Mouse (Mus musculus) kidney, embryonic 16.5 days (tissue): ENCODE results near the gene Gm3604. TPM values are rescaled to one million over a fixed set of nuclear protein-coding genes. Genes with fewer than 3 reads are reported as not detected.
"Not testable (repeated sequence)": the region's sequence is repeated elsewhere in the genome, so short reads cannot be mapped to it uniquely, and the experiment has no call there.

ENCODE experiments used
- ATAC-seq: fragments of 200-750 bp; cut with Nextera tagmentation; 2 replicates; pipeline ENCODE4 v1.8.0; 2017; ENCODE audit warnings: moderate TSS enrichment; ENCODE audit not compliant: low FRiP score, low TSS enrichment
- H3K27ac ChIP-seq: fragments of 300-500 bp; sonication (generic); 2 replicates; pipeline ENCODE4 v1.5.1; 2014; ENCODE audit warnings: low read length
- H3K27me3 ChIP-seq: fragments of 300-500 bp; sonication (generic); 2 replicates; pipeline ENCODE4 v1.6.1; 2014; ENCODE audit warnings: low read length, control low read depth, mixed read lengths; ENCODE audit not compliant: insufficient read depth
- H3K36me3 ChIP-seq: fragments of 300-500 bp; sonication (generic); 2 replicates; pipeline ENCODE4 v1.6.1; 2014; ENCODE audit warnings: low read length, control low read depth, mixed read lengths; ENCODE audit not compliant: insufficient read depth
- H3K4me1 ChIP-seq: fragments of 300-500 bp; sonication (generic); 2 replicates; pipeline ENCODE4 v1.6.1; 2014; ENCODE audit warnings: low read length, control low read depth, mixed read lengths; ENCODE audit not compliant: insufficient read depth
- H3K4me2 ChIP-seq: fragments of 300-500 bp; sonication (generic); replicated peaks from 2 replicates; pipeline ENCODE4 v1.6.1; 2014; ENCODE audit warnings: low read depth, low read length
- H3K4me3 ChIP-seq: fragments of 300-500 bp; sonication (generic); 2 replicates; pipeline ENCODE4 v1.5.1; 2014; ENCODE audit warnings: mild to moderate bottlenecking, low read length
- H3K9ac ChIP-seq: fragments of 300-500 bp; sonication (generic); replicated peaks from 2 replicates; pipeline ENCODE4 v1.6.1; 2014; ENCODE audit warnings: low read length
- H3K9me3 ChIP-seq: fragments of 300-500 bp; sonication (generic); 2 replicates; pipeline ENCODE4 v1.6.1; 2016; ENCODE audit warnings: low read length, control low read depth
- WGBS: fragments of 180-500 bp; shearing (Covaris S2); extraction: QIAGEN DNeasy Blood & Tissue Kit; methylation state at CpG from one replicate; pipeline ENCODE4 v1.1.7; 2014; 5-methylcytosine and 5-hydroxymethylcytosine counted together
- microRNA-seq: library from miRNA; unstranded; fragments of <30 nt; microRNA quantifications from one replicate; pipeline ENCODE4, GENCODE M21; 2016
- polyA plus RNA-seq: library from polyadenylated mRNA; unstranded; fragments of >200 nt; fragmentation: Nextera tagmentation; extraction: Ambion mirVana; gene quantifications from 2 replicates; pipeline ENCODE4 v1.2.1, GENCODE M21; 2015

The Gm3604 gene
- 6.9 and 7.2 TPM in 2 replicates for polyA plus RNA-seq

- not testable (repeated sequence) for ATAC-seq, H3K9me3 ChIP-seq, H3K27ac ChIP-seq, H3K27me3 ChIP-seq, H3K4me1 ChIP-seq, H3K36me3 ChIP-seq
- Histone ChIP-seq H3K4me3 (peak within 1 kb of the TSS; percentile 57), H3K9ac (peak within 1 kb of the TSS; percentile 73), H3K4me2 (peak within 1 kb of the TSS; percentile 49)
- 9% methylated on average over 13 of the region's 13 CpGs for WGBS
Observed at GRCm38 (mm10) chr13:62382952-62383351, at the start of gene Gm3604. Gm3604 (minus strand) TSS chr13:62383177.

- not testable (repeated sequence) for H3K4me3 ChIP-seq, H3K4me2 ChIP-seq, H3K9me3 ChIP-seq, H3K27me3 ChIP-seq, H3K36me3 ChIP-seq, H3K4me1 ChIP-seq, H3K27ac ChIP-seq, H3K9ac ChIP-seq, ATAC-seq
- 69% methylated on average over 3 of the region's 3 CpGs for whole genome bisulfite sequencing
Observed at GRCm38 (mm10) chr13:62399206-62399605, 16.2 kb upstream of the Gm3604 start.

- not testable (repeated sequence) for ATAC-seq, H3K27ac ChIP-seq, H3K27me3 ChIP-seq, H3K4me3 ChIP-seq, H3K4me1 ChIP-seq, H3K9ac ChIP-seq, H3K4me2 ChIP-seq, H3K9me3 ChIP-seq, H3K36me3 ChIP-seq
- WGBS, result 81% methylated on average over 8 of the region's 8 CpGs
Observed at GRCm38 (mm10) chr13:62390076-62390620, 7.2 kb upstream of the Gm3604 start.

GRCm38 (mm10) chr13:62331786-62332185 lies 51.2 kb downstream of the Gm3604 start:
- no peak overlapping the region for H3K4me2 ChIP-seq
- no peak overlapping the region for H3K4me3 ChIP-seq
- H3K9ac ChIP-seq, result no peak overlapping the region
- H3K9me3 ChIP-seq, result peaks cover 18% of the 10 kb centered on the region
- no peaks in the 10 kb centered on the region for H3K36me3 ChIP-seq
- no peak for ATAC-seq
- no peaks in the 10 kb centered on the region for H3K27me3 ChIP-seq
- no peaks in the 10 kb centered on the region for H3K4me1 ChIP-seq
- no peak overlapping the region for H3K27ac ChIP-seq

GRCm38 (mm10) chr13:62331381-62331780 lies 51.6 kb downstream of the Gm3604 start:
- Histone ChIP-seq H3K4me3 (no peak overlapping the region), H3K9me3 (peaks cover 18% of the 10 kb centered on the region), H3K27ac (no peak overlapping the region), H3K4me2 (no peak overlapping the region), H3K27me3 (no peaks in the 10 kb centered on the region), H3K36me3 (no peaks in the 10 kb centered on the region), H3K9ac (no peak overlapping the region), H3K4me1 (no peaks in the 10 kb centered on the region)
- no peak for ATAC-seq
- WGBS, result 78% methylated on average over 2 of the region's 2 CpGs

Small RNA genes lying within 50 kb of the gene (microRNA-seq; reads per million reads assigned to microRNA genes)
- not detected for gene Gm25933

Other genes starting within 250 kb of the Gm3604 start
- 13.0 and 14.5 TPM in 2 replicates for gene Gm49359, start 83.7 kb upstream of the Gm3604 start, polyA plus RNA-seq
- not detected in 2 replicates for gene Zfp935, start 175.3 kb upstream of the Gm3604 start, polyA plus RNA-seq
- 19.1 and 20.0 TPM in 2 replicates for gene Zfp934, start 188.0 kb upstream of the Gm3604 start, polyA plus RNA-seq
- gene 6720489N17Rik, start 241.0 kb upstream of the Gm3604 start, polyA plus RNA-seq, result 11.6 and 15.0 TPM in 2 replicates